Mouse (Mus musculus) frontal cortex, postnatal 14 days (tissue): ENCODE results near the gene Hist1h2ai.
"Not testable (repeated sequence)": the region's sequence is repeated elsewhere in the genome, so short reads cannot be mapped to it uniquely, and the experiment has no call there.

ENCODE experiments used
- DNase-seq, 2 experiments: peaks; one replicate each; pipeline ENCODE4 v3.0.0; 2022; ENCODE audit warnings: low spot score in 2 of 2

Gene Hist1h2ai

DNA sequence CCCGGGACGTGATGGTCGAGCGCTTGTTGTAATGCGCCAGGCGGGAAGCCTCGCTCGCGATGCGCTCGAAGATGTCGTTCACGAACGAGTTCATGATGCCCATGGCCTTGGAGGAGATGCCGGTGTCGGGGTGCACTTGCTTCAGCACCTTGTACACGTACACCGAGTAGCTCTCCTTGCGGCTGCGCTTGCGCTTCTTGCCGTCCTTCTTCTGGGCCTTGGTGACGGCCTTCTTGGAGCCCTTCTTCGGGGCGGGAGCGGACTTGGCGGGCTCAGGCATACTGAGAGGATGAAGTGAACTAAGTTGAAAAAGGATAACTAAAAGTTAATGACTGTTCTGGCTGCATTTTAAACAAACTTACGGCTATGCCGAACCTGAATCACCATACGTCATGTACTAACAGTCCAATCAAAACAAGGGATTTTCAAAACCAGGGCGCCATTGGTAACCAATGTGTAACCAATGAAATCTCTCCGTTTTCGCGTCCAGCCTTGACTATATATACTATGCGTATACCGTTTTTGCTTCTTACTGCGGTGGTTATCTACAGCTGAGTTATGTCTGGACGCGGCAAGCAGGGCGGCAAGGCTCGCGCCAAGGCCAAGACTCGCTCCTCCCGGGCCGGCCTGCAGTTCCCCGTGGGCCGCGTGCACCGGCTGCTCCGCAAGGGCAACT lies at the start of gene Hist1h2ai, which contains the start of gene Hist1h2bl:
Gene Hist1h2ai, plus strand, starts transcription at position 559 of the 676 bp plus-strand sequence.
Gene Hist1h2bl, minus strand, starts transcription at position 280 of the 676 bp plus-strand sequence.
- peak; percentile 71 to 74 for DNase-seq

DNA sequence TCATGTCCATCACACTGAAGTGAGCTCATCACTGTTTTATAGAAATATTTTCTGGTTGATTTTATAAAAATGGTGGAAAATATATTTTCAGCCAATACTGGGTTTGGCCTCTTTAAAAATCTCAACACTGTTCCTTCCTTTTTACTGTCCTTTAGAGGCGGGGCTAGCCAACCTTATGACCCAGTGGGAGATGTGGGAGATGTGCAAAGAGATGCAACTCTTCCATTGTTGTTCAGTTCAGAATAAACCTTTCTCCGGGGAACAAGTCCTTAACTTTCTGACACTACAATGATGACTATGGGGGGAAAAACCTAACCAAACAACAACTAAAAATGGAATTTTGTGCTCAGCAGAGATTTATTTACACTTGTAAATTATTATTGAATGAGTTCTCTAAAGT lies 38.9 kb upstream of the Hist1h2ai start, which contains the start of gene Olfr1360:
Gene Olfr1360, minus strand, starts transcription at position 101 of the 400 bp plus-strand sequence.
- DNase-seq = no peak

DNA sequence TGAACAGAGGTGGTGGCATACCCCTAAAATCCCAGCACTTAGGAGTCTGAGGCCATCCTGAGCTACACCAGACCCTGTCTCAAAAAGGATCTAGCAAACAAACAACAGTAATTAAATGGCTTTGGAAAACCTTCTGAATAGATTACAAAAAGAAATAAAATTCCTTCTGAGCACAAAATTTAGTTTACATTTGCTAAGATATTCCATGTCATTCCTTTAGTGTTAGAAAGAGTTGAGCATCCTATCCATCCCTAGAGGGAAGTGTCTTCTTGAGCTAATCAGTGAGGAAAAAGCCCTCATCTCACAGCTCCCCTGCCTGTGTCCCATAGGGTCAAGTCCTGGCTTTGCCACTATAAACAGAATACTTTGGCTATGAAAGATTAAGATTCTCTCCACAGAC lies 18.4 kb upstream of the Hist1h2ai start, which contains the start of gene Olfr1359:
Gene Olfr1359, plus strand, starts transcription at position 301 of the 400 bp plus-strand sequence.
- DNase-seq = no peak

DNA sequence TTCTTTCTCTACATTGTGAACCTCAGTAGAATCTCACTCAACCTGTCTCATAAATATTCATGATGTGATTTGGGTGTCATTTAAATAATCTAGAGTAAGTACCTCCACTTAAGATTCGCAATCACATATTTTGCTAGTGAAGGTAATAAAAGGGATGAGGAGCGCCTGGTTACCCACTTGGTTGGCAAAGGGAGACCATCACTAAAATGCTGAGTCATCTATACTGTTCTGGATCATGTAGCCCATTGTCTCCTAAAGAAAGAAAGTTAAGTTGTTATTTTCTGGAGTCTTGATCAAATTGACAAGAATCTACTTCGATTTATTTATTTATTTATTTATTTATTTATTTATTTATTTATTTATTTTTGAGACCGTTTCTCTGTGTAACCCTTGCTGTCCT lies 9.6 kb upstream of the Hist1h2ai start:
- DNase-seq = no peak

DNA sequence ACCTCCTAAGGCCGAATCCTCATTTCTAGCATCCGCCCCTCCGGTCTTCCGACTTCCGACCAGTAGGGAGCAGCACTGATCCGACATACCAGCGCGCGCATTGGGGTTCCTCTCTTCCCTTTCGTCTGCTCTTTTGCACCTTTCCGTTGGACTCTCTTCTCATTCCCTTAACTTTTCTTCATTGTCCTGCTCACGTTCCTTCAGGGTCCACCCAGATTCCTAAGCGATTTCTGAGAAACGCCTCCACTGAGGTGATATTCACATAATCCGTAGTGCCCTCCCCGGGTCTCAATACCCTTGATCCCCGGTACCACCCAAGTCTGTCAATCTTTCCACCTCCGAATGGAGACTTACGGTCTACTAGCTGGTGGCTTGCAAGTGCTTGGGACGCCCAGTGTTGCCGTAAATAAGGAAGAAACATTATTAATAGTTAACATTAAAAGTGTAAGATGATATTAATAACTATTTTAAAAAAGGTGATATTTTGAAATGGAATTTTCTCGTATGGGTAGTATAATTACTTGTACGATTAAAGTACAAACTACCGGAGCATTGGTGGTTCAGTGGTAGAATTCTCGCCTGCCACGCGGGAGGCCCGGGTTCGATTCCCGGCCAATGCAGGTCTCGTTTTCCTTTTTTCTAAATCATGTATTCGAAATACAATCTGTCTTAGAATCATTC lies 6.1 kb upstream of the Hist1h2ai start:
- peak; percentile 75 to 88 for DNase-seq

DNA sequence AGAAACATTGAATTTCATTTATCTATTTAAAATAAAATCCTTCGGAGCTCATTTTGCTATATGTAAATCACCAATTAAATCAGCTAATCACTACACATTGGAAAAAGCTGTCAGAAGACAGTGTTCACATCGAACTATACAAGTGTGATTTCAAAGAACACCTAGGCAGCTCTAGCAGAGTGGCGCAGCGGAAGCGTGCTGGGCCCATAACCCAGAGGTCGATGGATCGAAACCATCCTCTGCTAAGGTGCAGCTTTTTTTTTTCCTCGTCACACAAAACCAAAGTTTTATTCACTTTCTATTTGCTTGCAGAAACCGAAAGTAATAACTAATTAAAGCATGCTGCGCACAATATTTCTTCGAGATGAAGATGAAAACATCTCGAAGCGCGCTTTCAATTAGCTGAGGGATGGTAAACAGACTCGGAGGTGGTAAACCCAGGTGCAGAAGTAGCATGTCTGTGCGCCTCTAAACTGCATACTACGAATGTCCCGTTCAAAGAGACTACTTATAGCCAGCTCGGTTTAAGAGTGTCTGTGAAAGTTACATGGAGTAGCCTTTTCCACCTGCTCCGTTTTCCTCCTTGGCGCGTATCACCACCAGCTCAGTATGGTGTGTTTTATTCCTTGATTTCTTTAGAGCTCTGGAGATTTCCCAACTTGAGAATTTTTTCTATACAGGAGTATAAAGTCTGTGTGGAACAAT lies 5.2 kb upstream of the Hist1h2ai start:
- DNase-seq = peak; percentile 68 to 81

DNA sequence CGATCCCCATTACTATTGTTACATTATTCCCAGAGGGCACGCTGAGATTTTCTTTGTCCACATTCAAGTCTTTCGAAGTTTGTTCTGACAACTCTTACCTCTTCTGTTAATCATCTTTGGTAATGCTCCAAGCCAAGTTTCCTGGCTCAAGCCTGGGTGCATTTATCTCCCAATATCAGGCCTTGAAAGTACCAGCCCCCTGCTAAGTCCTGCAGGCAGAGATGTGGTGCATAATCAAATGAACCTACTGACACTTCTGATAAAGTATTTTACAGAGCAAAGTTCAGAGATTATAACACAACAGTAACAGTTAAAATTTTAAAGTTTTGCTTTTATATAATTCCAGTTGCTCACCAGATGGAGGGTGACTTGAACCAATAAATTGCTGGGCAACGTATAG lies 4.5 kb upstream of the Hist1h2ai start:
- DNase-seq = no peak

DNA sequence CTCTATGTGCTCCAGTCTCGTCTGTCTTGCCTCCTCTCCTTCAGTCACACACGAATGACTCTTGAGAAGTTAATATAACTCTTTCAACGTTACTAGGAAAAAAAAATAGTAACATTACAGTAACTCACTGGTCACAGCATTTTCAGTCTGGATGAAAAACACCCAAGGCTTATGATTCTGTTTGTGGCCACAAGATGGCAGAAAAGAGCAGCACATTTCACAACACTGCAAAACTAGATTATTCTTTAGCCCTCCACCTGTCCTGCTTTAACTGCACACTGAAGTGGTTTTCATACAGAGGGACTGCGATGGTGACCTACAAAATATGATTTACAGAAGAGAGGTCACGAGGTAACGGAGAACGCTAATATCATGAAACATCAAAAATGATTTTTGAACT lies 1.5 kb upstream of the Hist1h2ai start:
- peak in 1 of 2 experiments; percentile 57 for DNase-seq

DNA sequence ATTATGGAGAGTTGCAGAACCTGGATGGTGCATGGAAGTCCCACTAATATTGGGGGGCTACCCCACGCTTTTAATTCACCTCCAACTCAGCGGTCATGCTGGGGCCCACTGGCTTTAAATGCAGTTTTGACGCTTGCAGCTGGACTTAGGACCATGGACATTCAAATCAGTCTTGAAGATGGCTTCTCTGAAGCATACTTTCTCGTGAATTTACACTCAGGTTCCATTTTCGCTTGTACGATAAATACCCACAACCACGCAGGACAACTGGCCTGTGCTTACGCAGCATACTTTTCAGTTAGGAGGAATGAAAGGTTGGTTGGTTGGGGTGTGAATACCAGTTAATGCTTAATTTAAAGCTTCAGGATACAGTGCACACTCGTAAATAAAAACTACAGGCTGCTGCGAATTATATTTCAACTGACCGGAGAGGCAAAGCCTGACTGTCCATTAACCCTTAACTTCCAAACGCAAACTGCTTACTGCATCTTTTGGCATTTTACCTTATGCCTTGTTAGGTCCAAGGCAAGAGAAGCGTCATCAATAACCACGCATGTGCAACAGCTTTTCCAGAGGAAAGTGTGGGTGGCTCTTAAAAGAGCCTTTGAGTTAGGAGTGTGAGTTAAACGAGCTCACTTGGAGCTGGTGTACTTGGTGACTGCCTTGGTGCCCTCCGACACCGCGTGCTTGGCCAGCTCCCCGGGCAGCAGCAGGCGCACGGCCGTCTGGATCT lies 925 bp upstream of the Hist1h2ai start:
- no peak for DNase-seq

DNA sequence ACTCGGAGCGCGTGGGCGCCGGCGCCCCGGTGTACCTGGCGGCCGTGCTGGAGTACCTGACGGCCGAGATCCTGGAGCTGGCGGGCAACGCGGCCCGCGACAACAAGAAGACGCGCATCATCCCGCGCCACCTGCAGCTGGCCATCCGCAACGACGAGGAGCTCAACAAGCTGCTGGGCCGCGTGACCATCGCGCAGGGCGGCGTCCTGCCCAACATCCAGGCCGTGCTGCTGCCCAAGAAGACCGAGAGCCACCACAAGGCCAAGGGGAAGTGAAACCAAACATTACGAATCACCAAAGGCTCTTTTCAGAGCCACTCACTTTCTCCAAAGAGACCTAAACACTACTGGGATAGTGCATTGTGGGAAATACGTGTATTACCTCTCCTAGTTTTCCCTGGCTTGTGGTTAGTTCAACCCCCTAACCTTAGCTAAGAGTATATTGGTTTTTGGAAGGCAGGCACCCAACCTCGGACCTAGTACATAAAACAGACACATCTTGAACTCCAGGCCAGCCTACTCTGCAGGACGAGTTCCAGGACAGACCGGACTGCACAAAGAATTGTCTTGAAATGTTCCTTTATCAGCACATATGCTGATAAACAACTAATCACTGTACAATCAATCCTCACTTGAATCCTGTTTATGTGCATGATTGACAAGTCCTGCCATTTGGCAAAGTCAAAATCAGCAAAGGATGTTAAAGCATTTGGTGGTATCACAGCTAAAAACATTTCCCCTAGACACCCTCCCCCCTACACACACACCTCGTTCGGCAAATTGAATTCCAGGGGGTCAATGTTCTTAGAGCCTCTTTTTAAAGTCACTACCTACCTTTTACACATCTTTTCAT lies 544 bp downstream of the Hist1h2ai start:
- DNase-seq = peak in 1 of 2 experiments; percentile 7

DNA sequence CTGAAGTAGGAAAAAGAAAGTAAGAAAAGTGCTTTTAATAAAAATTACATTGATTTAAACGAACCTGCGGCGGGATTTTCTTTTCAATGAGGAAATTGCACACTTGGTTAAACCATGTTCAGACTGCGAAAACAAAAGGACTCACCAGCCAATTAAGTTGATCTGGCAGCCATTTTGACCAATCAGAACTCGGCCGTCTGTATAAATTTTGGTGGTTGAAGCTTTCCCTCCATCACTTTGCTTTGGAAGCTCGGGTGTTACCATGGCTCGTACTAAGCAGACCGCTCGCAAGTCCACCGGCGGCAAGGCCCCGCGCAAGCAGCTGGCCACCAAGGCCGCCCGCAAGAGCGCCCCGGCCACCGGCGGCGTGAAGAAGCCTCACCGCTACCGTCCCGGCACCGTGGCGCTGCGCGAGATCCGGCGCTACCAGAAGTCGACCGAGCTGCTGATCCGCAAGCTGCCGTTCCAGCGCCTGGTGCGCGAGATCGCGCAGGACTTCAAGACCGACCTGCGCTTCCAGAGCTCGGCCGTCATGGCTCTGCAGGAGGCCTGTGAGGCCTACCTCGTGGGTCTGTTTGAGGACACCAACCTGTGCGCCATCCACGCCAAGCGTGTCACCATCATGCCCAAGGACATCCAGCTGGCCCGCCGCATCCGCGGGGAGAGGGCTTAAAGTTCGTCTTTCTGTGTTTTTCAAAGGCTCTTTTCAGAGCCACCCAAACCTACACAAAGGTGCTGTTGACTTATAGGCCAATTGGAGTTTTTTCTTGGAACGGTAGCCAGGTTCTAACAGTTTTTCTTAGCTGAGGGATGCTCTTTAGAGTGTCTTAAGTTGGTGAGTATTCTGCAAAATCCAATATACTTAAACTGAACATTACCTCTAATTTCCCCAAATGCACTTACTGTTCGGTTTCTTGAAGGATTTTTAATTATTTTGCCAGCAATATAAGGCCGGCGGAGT lies 1.5 kb downstream of the Hist1h2ai start, which contains the start of gene Hist1h3h:
Gene Hist1h3h, plus strand, starts transcription at position 263 of the 961 bp plus-strand sequence.
- DNase-seq = peak; percentile 80 to 83

DNA sequence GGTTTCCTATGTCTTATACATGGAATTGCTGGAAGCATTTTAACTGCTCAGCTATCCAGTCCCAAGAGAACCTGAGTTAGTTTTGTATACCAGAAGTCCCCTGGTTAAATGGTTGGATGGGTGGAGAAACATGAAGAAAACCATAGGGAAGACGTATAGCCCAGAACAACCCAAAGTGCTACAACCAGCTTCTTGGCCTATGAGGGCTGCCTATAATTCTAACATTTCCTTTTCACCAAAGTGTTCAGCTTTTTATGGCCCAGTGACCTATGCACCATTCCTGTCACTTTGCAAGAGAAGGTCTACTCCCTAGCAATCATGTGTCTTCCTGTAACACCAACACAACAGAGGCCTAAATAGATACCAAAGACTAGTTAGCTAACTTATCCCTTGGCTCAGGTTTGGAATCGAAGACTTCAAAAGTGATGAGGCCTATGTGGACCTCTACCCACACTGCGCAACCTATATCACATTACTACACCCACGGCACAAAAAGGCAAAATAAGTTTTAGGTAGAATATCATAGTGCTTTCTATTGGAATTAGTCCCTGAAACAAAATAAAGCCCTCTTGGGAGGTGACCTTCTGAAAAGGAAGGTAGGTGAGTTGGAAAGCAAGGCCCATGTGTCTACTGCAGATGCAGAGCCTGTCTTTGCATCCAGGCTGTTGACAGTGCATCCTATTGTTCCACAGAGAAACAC lies 2.3 kb downstream of the Hist1h2ai start:
- no peak for DNase-seq

DNA sequence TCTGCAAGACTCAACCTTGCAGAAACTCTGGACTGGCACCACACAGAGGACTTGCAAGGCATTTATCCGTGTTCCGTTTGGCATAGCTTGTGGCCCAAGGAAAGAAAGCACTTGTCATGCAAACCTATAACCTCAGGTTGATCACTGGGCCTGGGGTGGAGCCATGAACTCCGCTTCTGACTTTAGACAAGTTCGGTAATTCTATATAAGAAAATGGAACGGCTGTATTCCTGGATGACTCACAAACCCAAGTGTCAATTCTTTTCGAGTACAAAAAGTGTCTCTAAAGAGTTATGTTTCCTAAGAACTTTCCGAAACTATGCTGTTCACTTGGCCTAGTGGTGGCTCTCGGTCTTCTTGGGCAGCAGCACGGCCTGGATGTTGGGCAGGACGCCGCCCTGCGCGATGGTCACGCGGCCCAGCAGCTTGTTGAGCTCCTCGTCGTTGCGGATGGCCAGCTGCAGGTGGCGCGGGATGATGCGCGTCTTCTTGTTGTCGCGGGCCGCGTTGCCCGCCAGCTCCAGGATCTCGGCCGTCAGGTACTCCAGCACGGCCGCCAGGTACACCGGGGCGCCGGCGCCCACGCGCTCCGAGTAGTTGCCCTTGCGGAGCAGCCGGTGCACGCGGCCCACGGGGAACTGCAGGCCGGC lies 5.0 kb downstream of the Hist1h2ai start:
- DNase-seq = not testable (repeated sequence)

DNA sequence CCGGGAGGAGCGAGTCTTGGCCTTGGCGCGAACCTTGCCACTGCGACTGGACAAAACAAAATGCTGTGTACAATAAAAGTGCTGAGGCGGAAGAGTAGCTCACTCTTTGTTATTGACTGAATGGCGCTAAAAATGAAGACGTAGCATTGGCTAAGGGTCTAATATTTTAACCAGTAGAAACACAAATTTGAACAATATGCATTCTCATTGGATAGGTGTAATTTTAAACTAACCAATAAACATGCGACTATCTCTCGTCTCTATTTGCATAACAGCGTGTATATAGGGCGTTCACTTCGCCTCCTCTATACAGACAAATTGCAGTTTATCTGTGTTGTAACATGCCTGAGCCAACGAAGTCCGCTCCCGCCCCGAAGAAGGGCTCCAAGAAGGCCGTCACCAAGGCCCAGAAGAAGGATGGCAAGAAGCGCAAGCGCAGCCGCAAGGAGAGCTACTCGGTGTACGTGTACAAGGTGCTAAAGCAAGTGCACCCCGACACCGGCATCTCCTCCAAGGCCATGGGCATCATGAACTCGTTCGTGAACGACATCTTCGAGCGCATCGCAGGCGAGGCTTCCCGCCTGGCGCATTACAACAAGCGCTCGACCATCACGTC lies 5.6 kb downstream of the Hist1h2ai start, which contains the start of gene Hist1h2bm:
Gene Hist1h2bm, plus strand, starts transcription at position 288 of the 616 bp plus-strand sequence.
- DNase-seq = peak; percentile 53 to 56

DNA sequence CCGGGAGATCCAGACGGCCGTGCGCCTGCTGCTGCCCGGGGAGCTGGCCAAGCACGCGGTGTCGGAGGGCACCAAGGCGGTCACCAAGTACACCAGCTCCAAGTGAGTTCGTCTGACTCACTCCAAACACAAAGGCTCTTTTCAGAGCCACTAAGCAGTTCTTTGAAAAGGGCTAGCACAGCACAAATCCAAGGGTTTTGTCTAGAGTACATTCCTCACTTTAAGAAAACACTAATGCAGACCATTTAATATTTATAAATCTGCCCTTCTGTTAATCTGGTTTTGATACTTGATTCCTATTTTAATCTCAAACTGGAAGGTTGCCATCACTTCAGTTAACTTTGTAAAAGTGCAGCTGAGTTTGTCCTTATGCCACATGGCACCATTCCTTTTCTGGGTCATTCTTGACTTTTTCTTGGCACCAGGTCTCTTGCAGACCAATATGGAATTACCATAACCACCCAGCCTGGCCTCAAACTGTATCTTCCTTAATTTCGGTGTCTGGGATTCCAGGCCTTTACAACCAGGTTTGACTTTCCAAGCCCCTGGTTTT lies 6.2 kb downstream of the Hist1h2ai start:
- no peak for DNase-seq

DNA sequence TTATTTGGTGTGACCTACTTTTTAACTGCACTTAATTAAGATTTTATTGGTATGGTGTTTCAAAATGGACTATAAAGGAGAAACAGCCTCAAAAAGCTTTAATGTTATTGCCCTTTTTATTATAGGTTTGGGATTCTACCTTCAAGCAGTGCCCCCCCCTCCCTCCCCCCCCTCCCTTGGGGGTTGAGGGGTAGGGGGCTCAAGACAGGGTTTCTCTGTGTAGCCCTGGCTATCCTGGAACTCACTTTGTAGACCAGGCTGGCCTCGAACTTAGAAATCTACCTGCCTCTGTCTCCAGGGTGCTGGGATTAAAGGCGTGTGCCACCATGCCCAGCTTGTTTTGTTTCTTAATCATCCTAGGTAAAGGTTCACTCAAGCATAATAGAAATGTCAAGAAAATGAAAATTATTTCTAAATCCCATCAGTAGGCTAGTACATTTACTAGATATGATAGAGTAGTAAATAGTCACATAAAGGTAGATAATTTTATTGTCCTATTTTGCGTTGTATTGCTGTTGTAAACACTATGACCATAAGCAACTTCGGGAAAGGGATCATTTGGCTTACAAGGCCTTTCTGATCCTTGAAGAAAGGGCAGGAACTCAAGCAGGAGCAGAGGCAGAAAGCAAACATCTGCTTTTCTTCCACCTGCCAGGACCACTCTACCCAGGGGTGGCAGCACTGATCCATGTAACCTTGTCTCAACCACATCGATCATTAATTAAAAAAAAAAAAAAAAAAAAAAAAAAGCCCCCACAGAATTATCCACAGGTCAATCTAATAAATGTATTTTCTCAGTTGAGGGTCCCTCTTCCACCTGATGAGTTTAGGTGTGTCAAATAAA lies 7.0 kb downstream of the Hist1h2ai start:
- DNase-seq = no peak
